Mouse (Mus musculus) thymus, postnatal 25 days (tissue): ENCODE data around the gene Zfp369.
"Not testable (repeated sequence)": the region's sequence is repeated elsewhere in the genome, so short reads cannot be mapped to it uniquely, and the experiment has no call there.

ENCODE experiments used
- DNase-seq: peaks from one replicate; pipeline ENCODE4 v3.0.0; 2022

Zfp369 gene

GRCm38 (mm10) chr13:65278383-65279341 is at the start of gene Zfp369:
TSS of gene Zfp369 (plus strand) at chr13:65278814.
- peak; percentile 94 for DNase-seq

- no peak for DNase-seq
Observed at GRCm38 (mm10) chr13:65237211-65237610, 41.4 kb upstream of the Zfp369 start.

DNA sequence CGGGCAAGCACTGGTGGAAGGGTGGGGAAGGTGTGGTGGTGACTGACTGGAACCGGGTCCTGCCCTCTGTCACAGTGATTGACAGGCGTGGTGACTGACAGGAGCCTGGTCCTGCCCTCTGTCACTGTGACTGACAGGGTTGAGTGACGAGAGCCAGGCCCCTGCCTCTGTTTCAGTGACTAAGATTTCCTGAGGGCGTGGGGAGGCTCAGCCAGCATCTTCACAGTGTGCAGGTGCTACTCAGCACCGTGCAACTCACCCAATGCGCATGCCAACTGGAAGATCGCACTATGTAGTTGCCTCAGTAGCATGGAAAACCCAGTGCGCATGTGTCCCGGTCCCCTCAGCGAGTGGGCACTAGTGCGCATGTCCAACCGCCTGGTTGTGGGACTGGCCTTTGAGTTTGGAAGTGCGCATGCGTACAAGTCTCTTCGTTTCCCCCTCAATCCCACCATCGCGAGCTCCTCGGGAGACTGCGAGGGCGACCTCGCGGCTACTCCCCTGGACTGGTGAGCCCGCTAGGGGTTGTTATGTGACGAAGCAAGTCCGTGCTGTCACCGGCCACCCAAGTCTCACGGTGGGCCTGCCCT is 38.0 kb upstream of the Zfp369 start:
- peak; percentile 97 for DNase-seq

- peak; percentile 93 for DNase-seq
Observed at GRCm38 (mm10) chr13:65241099-65241626, 37.5 kb upstream of the Zfp369 start.

GRCm38 (mm10) chr13:65241627-65242318 is 36.8 kb upstream of the Zfp369 start:
- DNase-seq = no peak

- no peak for DNase-seq
Observed at GRCm38 (mm10) chr13:65242319-65242787, 36.3 kb upstream of the Zfp369 start.

DNA sequence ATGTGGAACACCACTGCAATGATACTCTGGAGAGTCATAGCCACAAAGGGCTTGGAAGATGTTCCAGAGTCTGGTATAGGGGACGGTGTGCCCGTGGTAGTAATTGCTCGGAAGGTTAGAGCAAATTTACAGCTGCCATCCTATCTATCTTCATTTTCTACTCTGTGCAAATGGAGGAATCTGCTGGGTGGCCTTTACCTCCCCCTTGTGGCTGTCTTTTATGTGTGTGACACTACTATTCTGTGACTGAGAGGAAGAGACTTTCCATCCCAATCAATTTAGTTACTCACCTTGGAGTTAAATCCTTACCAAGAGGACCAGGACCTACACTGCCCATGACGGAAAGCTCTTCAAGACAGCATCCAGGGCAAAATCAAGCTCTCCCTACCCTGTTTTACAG is 35.3 kb upstream of the Zfp369 start:
- DNase-seq = peak; percentile 25

DNA sequence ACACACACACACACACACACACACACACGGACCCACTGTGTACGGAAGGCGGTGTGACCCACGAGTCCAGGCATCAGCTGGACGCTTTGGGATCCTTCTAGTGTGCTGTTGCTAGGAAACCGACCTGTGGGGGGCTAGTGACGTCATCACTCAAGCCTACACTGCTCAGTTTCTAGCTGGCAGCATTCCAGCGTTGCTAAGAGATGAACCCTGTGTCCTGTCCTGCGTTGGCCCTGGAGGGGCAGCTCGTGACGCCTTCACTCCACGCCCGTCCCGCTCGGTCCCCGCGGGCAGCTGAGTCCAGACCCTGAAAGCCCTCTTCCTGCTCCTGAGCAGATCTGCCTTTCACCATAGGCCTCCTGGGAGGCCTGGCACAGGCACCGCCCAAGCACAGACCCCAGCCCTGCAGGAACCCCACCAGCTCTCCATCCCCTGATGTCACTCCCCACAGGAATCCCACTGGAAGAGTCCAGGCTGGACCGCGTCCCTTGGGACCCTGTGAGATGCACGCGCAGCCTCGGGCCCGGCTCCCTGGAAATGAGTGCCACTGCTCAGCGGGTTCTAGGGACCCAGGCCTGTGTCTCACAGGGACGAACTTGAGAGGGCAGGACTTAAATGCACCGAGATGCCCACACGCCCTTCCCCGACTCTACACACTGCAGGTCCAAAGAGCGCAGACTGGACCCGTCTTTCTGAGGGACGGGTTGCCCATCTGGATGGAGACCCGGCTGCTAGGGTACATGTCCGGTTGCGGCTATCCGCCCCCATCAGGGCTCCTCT is 20.2 kb upstream of the Zfp369 start:
- no peak for DNase-seq

- DNase-seq = no peak
Observed at GRCm38 (mm10) chr13:65259239-65259638, 19.4 kb upstream of the Zfp369 start, which contains the start of gene Gm10775. TSS of gene Gm10775 (plus strand) at chr13:65259539.

- DNase-seq = no peak
Observed at GRCm38 (mm10) chr13:65262086-65262485, 16.5 kb upstream of the Zfp369 start.

DNA sequence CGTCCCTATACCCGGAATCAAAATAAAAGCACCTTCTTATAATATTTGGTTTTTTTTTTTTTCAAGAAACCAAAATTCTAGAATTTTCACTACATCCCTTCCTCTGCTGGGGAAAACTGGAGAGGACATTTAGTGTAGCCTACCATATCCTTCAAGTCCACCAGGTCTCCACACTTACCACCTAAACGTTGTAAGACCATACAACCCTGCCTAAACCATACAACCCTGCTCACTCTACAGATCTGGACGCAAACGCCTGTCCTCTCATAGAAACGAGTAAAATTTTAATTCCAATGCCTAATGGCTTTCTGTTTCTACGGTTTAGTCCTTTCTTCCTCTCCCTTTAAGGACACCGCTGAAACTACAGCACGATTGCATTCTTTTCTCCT is 626 bp upstream of the Zfp369 start:
- DNase-seq = no peak

- no peak for DNase-seq
Observed at GRCm38 (mm10) chr13:65286771-65287170, 8.2 kb downstream of the Zfp369 start.

DNA sequence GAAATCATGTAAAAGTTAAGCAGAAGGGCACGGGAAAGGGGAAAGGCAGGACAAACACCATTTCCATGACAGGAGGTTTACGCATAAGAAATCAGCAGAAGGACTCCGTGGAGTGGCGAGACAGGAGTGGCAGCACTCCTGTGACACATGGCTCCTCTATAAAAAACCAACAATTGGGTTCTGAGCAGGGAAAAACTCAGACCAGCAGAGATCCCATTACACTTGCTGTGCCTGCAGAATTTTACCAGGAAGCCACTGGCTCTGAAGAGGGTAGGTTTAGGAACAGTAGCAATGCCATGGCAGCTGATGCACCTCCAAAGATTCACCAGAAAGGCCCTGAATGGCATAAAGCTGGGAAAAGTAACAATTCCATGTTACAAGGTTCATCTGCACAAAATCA is 17.7 kb downstream of the Zfp369 start:
- DNase-seq = no peak

DNA sequence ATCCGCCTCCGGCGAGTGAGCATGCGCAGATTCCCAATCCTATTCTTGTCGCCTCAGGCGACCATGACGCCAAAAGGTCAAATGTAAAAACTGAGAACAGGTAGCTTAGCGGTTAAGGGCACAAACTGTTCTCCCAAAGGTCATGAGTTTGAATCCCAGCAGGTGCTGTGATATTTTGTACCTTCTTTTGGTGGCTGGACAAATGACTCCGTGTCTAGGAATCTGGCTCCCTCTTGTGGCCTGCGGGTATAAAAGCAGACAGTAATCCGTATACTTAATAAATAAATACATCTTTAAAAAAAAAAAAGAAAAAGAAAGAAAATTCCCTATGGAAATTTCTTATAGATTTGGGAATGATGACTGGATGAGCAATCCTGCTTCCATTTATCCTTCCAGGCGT is 32.2 kb downstream of the Zfp369 start:
- peak; percentile 34 for DNase-seq

DNA sequence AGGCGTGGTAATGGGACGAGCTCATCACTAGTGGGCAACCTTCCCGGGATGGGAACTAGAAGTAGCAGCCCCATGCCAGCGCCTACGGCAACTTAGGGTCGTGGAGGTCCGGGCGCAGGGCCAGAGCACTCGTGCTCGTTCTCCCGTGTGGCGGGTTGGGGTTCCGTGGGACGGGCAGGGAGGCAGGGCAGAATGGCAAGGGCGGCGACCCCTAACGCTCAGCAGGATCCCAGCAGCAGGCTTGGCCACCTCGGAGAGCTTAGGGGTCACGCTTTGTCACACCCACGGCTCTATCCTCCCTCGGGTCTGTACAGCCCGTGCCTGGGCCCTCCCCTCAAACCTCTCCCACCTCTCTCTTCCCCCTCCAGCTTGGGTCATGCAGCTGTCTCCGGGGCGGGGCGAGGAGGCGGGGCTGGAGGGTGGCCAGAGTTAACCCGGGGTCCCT is 32.7 kb downstream of the Zfp369 start:
- DNase-seq = no peak

DNA sequence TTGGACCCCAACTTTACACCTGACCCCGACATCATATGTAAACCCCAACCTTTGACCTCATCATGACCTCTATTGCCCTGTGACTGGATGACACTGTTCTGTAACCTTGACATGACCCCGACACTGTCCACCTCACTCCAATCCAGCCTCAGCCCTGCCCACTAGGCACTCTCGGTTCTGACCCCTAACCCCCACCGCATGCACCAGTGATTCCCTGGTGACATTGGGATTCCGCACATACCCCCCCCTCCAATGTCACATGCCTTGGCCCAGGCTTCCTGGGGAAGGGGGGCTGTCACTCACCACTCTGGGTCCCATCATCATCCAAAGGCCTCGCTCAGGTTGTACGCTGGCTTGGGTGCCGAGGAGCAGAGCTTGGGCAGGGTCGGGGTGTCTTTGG is 33.2 kb downstream of the Zfp369 start:
- no peak for DNase-seq

DNA sequence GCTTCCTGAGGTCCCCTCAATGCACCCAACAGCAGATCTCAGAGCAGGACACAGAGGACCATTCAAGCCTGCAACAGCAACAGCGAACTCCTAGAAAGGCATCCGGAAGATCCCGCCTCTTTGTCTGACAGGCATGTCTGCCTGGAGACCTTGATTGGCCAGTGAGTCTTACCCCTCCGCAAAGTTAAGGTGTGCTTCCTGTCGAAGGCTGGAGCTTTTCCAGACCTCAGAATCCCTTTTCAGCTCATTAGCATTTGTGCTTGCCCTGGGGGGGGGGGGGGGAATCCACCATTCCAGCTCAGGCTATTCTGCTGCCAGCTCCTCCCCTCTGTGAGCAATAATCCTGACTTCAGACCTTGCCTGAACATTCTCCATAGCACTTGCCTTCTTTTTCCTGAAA is 69.9 kb downstream of the Zfp369 start:
- not testable (repeated sequence) for DNase-seq

DNA sequence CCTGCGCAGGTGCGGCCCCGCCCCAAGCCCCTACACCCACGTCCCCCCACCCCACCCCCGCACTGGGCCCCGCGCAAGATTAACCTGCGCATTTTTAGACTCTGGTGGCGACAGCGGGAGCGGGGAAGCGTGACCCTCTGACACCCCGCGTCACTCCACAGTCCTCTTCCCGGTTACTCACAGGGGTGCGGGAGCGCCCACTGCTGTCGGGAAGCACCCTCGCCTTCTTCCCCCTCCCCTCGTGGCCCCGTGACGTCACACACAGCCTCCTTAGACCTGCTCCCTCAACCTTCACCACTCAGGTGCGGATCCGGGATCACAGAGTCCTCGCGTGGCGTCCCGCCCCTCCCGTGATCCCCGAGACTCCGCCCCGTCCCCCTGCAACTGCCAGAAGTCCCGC is 73.2 kb downstream of the Zfp369 start:
- DNase-seq = not testable (repeated sequence)
